Mouse (Mus musculus): ENCODE measurements around the gene Gm813. TPM values are rescaled to one million over a fixed set of nuclear protein-coding genes. Genes with fewer than 3 reads are reported as not detected.

The Gm813 gene
- polyA plus RNA-seq, 1 experiment, result not detected

DNA sequence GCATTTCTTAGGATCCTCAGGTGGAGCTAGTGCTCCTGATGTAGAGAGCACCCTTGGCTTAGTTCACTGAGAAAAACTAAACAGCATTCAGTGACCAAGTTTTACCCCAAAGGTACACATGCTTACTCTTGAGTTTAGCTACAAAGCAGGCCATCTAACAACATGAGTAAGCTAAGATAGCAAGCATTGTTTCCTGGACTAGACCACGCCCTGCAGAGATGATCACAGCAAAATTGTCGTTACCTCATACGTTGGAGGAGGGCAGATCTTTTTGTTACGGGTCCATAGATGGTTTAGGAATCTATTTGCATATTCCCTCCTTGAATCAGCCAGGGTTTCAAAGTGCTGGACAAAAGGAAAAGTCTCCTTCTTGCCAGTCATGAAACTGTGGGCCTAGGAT lies 20.7 kb upstream of the Gm813 start:
- TF ChIP-seq POLR2A (IDR thresholded peaks at IDR 0.05; ENCODE audit: borderline replicate concordance, extremely low read depth, insufficient read depth, insufficient read length, poor library complexity, severe bottlenecking), result no peak
- TF ChIP-seq CTCF (IDR thresholded peaks at IDR 0.05; ENCODE audit: borderline replicate concordance, extremely low read depth, insufficient read depth, insufficient read length), result no peak
- no peak for DNase-seq (ENCODE audit: low read depth)

DNA sequence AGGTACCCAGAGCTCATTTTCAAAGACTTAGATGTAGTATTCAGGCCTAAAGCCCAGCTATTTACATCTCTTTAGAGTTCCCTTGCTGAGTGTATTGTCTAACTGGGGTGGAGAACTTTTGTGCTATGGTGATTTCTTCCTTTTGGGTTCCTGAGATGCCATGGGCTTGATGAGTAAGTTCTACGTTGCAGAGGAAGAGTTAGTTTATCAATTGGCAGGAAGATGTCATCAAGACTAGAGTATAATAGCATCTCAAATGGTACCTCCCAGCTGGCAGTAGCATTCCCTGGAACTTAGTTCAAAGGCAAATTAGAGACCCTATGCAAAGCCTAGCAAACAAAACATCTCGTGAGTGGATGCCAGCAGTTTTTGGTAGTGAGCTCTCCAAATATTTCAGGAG lies 19.1 kb upstream of the Gm813 start:
- TF ChIP-seq POLR2A (IDR thresholded peaks at IDR 0.05; ENCODE audit: borderline replicate concordance, extremely low read depth, insufficient read depth, insufficient read length, poor library complexity, severe bottlenecking) (no peak), CTCF (IDR thresholded peaks at IDR 0.05; ENCODE audit: borderline replicate concordance, extremely low read depth, insufficient read depth, insufficient read length) (no peak)
- DNase-seq (ENCODE audit: low read depth), result no peak

DNA sequence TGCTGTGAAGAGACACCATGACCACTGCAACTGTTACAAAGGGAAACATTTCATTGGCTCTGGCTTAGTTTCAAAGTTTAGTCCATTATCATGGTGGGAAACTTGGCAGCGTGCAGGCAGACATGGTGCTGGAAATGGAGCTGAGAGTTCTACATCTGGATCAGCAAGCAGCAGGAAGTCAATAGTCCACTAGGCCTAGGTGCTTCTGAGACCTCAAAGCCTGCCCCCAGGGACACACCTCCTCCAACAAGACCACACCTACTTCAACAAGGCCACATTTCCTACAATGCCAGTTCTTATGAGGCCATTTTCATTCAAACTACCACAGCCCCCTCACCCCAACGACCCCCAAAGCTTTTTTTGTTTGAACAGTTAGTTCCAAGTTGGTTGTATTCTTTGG lies 13.0 kb upstream of the Gm813 start:
- no peak for DNase-seq (ENCODE audit: low read depth)
- TF ChIP-seq POLR2A (IDR thresholded peaks at IDR 0.05; ENCODE audit: borderline replicate concordance, extremely low read depth, insufficient read depth, insufficient read length, poor library complexity, severe bottlenecking) (no peak), CTCF (IDR thresholded peaks at IDR 0.05; ENCODE audit: borderline replicate concordance, extremely low read depth, insufficient read depth, insufficient read length) (no peak)

DNA sequence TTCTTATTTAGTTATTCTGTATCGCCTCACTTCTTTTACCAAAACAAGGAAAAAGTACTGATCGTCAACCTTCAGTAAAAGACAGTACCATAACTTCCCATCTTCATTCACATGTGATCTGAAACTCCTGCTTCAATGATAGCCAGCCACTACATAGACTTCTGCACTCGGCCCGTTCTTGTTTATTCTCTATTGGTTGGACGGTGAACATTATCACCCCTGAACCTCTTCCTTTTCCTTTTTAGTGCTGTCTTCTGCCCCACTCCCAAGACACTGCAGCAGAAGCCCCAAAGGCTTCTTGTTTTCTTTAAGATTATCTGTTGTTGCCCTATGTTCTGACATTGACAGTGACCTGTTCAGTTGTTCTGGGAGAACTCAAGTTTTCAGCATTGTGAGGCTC lies 12.2 kb upstream of the Gm813 start:
- TF ChIP-seq POLR2A (IDR thresholded peaks at IDR 0.05; ENCODE audit: borderline replicate concordance, extremely low read depth, insufficient read depth, insufficient read length, poor library complexity, severe bottlenecking) (no peak), CTCF (IDR thresholded peaks at IDR 0.05; ENCODE audit: borderline replicate concordance, extremely low read depth, insufficient read depth, insufficient read length) (no peak)
- DNase-seq (ENCODE audit: low read depth), result no peak

- no peak for DNase-seq (ENCODE audit: low read depth)
- TF ChIP-seq CTCF (IDR thresholded peaks at IDR 0.05; ENCODE audit: borderline replicate concordance, extremely low read depth, insufficient read depth, insufficient read length), result no peak
- TF ChIP-seq POLR2A (IDR thresholded peaks at IDR 0.05; ENCODE audit: borderline replicate concordance, extremely low read depth, insufficient read depth, insufficient read length, poor library complexity, severe bottlenecking), result no peak
Measured at GRCm38 (mm10) chr16:58628336-58628680, 11.5 kb upstream of the Gm813 start.

DNA sequence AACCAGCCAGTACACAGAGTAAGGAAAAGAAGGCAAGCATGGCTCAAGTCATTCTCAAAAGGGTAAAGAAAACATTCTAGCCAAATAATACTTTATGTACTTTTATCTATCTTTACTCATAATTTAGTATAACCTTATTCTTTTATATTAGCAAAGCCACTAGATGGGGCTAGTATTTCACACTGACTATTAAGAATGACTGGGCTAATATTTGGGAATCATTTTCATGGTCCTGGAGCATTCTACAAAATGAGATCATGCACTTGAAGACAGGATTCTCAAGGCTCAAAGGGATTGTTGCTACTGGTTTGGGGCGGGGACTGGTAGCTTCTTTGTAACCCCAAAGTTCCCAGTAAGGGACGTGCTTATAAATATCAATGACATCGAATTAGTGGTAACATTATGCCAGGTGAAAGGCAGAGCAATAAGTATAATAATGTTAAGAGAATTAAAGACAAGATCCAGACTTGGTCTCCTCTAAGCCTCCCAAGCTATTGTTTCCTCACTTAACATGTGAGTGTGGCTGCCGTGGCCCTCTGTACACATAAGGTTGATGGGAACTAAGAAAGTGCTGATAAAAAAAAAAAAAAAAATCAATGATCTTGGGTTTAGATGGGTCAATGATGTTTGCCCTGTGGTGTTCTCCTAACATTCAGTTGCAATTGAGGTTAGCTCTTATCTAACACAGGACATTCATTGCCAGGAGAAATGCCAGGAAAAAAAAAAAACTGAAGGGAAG lies 11.0 kb upstream of the Gm813 start:
- TF ChIP-seq POLR2A (IDR thresholded peaks at IDR 0.05; ENCODE audit: borderline replicate concordance, extremely low read depth, insufficient read depth, insufficient read length, poor library complexity, severe bottlenecking) (no peak), CTCF (IDR thresholded peaks at IDR 0.05; ENCODE audit: borderline replicate concordance, extremely low read depth, insufficient read depth, insufficient read length) (no peak)
- peak; percentile 8 for DNase-seq (ENCODE audit: low read depth)

DNA sequence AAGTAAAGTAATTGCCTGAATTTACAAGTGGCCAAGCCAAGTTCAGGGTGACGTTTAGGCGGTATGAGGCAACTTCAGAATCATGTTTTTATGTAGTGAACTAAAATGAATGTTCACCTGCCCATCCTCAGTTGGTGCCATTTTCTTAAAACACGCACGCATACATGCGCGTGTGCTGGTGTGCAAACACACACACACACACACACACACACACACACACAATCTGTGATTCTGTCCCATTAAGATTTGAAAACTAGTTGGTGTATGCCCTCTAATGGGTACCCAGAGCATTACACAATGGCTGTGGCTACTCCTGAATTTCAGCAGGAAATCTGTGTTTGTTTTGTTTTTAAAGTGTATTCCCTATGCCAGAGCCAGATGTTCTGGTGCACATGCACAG lies 7.2 kb upstream of the Gm813 start:
- no peak for TF ChIP-seq POLR2A (IDR thresholded peaks at IDR 0.05; ENCODE audit: borderline replicate concordance, extremely low read depth, insufficient read depth, insufficient read length, poor library complexity, severe bottlenecking)
- peak; percentile 43; the same call in 1 of the 2 replicates for TF ChIP-seq CTCF (IDR thresholded peaks at IDR 0.05; ENCODE audit: borderline replicate concordance, extremely low read depth, insufficient read depth, insufficient read length)
- peak; percentile 46 for DNase-seq (ENCODE audit: low read depth)

DNA sequence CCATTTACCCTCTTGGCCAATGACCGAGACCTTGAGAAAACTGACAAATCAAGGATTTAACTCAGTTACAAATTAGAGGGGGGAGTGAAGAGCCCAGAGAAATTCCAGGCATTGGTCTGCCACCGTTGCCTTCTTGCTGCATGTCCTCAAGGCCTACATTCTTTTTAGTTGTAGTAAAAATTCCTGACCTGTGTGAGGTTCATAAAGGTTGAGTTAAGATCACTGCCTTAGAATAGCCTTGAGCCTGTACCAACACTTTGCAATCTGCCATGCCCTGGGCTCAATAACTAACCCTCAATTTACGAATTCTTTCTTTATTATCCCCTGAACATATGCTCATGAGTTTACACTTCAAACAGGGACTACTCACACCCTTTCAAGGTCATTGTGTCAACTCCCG lies 6.3 kb upstream of the Gm813 start:
- TF ChIP-seq POLR2A (IDR thresholded peaks at IDR 0.05; ENCODE audit: borderline replicate concordance, extremely low read depth, insufficient read depth, insufficient read length, poor library complexity, severe bottlenecking), result no peak
- no peak for TF ChIP-seq CTCF (IDR thresholded peaks at IDR 0.05; ENCODE audit: borderline replicate concordance, extremely low read depth, insufficient read depth, insufficient read length)
- DNase-seq (ENCODE audit: low read depth), result no peak

GRCm38 (mm10) chr16:58622377-58622776 lies 5.6 kb upstream of the Gm813 start:
- TF ChIP-seq CTCF (IDR thresholded peaks at IDR 0.05; ENCODE audit: borderline replicate concordance, extremely low read depth, insufficient read depth, insufficient read length), result no peak
- TF ChIP-seq POLR2A (IDR thresholded peaks at IDR 0.05; ENCODE audit: borderline replicate concordance, extremely low read depth, insufficient read depth, insufficient read length, poor library complexity, severe bottlenecking), result no peak
- DNase-seq (ENCODE audit: low read depth), result no peak

DNA sequence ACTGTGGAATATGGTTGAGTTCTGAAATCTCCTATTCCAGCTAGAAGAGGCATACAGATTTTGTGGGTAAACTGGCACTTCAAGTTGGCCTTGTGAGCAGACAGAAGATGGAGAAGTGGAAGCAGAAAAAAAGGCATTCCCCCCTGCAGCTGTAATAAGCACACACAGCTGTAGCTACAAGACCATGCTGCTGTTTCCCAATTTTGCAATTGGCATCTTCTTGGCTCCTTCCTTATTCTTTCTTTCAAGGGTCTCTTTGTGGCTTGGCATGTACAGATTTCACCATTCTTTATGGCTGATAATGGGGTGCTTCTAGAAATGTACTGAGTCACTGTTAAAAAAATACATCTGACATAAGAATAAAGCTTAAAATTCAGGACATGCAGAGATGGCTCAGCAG lies 568 bp upstream of the Gm813 start:
- no peak for DNase-seq (ENCODE audit: low read depth)
- TF ChIP-seq POLR2A (IDR thresholded peaks at IDR 0.05; ENCODE audit: borderline replicate concordance, extremely low read depth, insufficient read depth, insufficient read length, poor library complexity, severe bottlenecking) (no peak), CTCF (IDR thresholded peaks at IDR 0.05; ENCODE audit: borderline replicate concordance, extremely low read depth, insufficient read depth, insufficient read length) (no peak)

DNA sequence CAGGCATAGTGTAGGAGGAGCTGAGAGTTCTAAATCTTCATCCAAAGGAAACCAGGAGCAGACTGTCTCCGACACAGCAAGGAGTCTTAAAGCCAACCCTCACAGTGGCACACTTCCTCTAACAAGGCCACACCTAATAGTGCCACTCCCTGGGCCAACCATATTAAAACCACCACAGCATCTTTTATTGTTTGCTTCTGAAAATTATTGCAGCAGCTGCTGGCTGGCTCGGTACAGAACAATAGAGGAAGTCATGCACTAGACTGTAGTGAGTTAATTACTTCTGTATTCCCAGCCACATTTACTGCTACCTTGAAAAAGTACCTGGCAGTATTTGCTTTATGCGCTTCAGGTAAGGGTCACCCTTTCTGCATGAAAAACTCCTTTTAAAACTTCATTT lies 3.8 kb downstream of the Gm813 start:
- DNase-seq (ENCODE audit: low read depth), result no peak
- TF ChIP-seq CTCF (IDR thresholded peaks at IDR 0.05; ENCODE audit: borderline replicate concordance, extremely low read depth, insufficient read depth, insufficient read length) (no peak), POLR2A (IDR thresholded peaks at IDR 0.05; ENCODE audit: borderline replicate concordance, extremely low read depth, insufficient read depth, insufficient read length, poor library complexity, severe bottlenecking) (no peak)

DNA sequence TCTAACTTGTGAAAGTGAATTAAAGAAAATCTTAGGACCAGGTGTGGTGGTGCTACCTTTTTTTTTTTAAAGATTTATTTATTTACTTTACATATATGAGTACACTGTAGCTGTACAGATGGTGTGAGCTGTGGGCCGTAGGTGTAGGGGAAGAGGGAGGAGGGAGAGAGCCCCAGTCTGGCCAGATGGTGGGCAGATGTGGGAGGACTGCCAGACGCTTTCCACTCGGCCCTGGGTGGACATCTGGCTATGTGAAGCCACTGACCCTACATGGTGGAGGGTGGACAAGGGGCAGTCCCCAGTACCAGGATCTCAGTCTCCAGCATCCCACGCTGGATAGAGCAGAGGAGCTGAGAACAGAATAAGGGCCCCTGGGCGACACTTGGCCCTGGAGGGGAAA lies 9.7 kb downstream of the Gm813 start:
- no peak for DNase-seq (ENCODE audit: low read depth)

More for the DNA sequence above, 9.7 kb downstream of the Gm813 start:
- TF ChIP-seq POLR2A (IDR thresholded peaks at IDR 0.05; ENCODE audit: borderline replicate concordance, extremely low read depth, insufficient read depth, insufficient read length, poor library complexity, severe bottlenecking) (no peak), CTCF (IDR thresholded peaks at IDR 0.05; ENCODE audit: borderline replicate concordance, extremely low read depth, insufficient read depth, insufficient read length) (no peak)
